Mouse (Mus musculus): ENCODE results near the gene Ak3. TPM values are rescaled to one million over a fixed set of nuclear protein-coding genes. Genes with fewer than 3 reads are reported as not detected.

The Ak3 gene
- polyA plus RNA-seq, 2 experiments, result 33.9 to 83.9 TPM

GRCm38 (mm10) chr19:29059688-29060087 lies 11.9 kb upstream of the Ak3 start:
- WGBS, result 78% methylated on average over 2 of the region's 2 CpGs
- Histone ChIP-seq H3K4me2 (replicated peaks; ENCODE audit: low read depth, low read length, severe bottlenecking) (no peak overlapping the region), H3K9me3 (ENCODE audit: control insufficient read depth, low read length) (no peaks in the 10 kb centered on the region), H3K4me3 (replicated peaks; ENCODE audit: low read length) (no peak overlapping the region), H3K36me3 (ENCODE audit: control insufficient read depth, insufficient read depth, low read length) (no peaks in the 10 kb centered on the region), H3K27ac (replicated peaks; ENCODE audit: low read depth, low read length) (no peak overlapping the region), H3K4me1 (ENCODE audit: control insufficient read depth, insufficient read depth, low read length) (0 out of 2 replicates have a peak, but pooled peaks cover 3% of the 10 kb centered on the region), H3K9ac (ENCODE audit: low read depth, low read length, severe bottlenecking) (no peak overlapping the region), H3K27me3 (ENCODE audit: control insufficient read depth, insufficient read depth, low read length) (no peaks in the 10 kb centered on the region)
- DNase-seq (ENCODE audit: low spot score) (no peak), ATAC-seq (ENCODE audit: low FRiP score, low read depth) (no peak)
- TF ChIP-seq POLR2A (IDR thresholded peaks at IDR 0.05; ENCODE audit: borderline replicate concordance, extremely low read depth, insufficient read depth, insufficient read length), result no peak

DNA sequence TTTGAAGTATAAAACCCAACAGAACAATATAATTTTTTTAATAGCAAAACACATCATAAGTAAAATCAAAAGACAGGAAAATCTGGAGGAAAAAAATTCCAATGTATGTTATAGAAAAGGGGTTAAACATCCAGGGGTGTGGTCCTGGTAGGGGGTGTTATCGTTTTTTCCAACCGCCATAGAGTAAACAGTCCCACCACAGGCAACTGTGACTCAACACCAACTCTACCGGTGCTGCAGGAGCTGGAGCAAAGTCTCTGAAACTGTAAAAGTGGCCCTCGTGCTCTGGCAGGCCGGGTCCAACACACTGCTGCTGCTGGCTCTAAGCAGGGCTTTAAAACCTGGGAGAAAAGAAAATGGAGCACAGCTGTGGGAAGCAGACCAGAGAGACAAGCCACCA lies 11.0 kb upstream of the Ak3 start:
- WGBS, result 74% methylated on average over 5 of the region's 5 CpGs
- no peak overlapping the region for H3K4me2 ChIP-seq (replicated peaks; ENCODE audit: low read depth, low read length, severe bottlenecking)
- H3K4me1 ChIP-seq (ENCODE audit: control insufficient read depth, insufficient read depth, low read length), result 0 out of 2 replicates have a peak, but pooled peaks cover 3% of the 10 kb centered on the region
- H3K9me3 ChIP-seq (ENCODE audit: control insufficient read depth, low read length), result no peaks in the 10 kb centered on the region
- H3K9ac ChIP-seq (ENCODE audit: low read depth, low read length, severe bottlenecking), result no peak overlapping the region
- no peaks in the 10 kb centered on the region for H3K36me3 ChIP-seq (ENCODE audit: control insufficient read depth, insufficient read depth, low read length)
- ATAC-seq (ENCODE audit: low FRiP score, low read depth) (no peak), DNase-seq (ENCODE audit: low spot score) (no peak)
- no peaks in the 10 kb centered on the region for H3K27me3 ChIP-seq (ENCODE audit: control insufficient read depth, insufficient read depth, low read length)
- TF ChIP-seq POLR2A (IDR thresholded peaks at IDR 0.05; ENCODE audit: borderline replicate concordance, extremely low read depth, insufficient read depth, insufficient read length), result no peak
- no peak overlapping the region for H3K4me3 ChIP-seq (replicated peaks; ENCODE audit: low read length)
- no peak overlapping the region for H3K27ac ChIP-seq (replicated peaks; ENCODE audit: low read depth, low read length)

DNA sequence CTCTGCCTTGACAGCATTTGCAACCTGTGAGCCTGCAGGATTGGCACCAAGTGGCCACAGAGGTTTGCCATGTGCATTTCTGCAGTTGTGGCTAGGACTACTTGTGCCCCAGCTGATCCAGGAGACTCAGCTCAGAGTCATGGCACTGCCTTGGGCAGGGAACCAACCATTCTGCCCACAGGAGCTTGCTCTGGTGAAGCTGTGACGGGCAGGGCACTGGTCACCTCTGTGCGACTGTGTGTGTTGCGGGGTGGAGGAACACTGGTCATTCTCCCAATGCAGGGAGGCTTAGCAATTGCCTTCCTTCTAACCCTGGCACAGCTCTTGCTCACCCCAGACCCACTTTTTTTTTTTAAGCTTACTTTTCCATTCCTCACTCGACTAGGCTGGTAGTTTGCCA lies 7.7 kb upstream of the Ak3 start:
- 86% methylated on average over 4 of the region's 4 CpGs for WGBS
- no peak for ATAC-seq (ENCODE audit: low FRiP score, low read depth)
- no peak overlapping the region for H3K27ac ChIP-seq (replicated peaks; ENCODE audit: low read depth, low read length)

GRCm38 (mm10) chr19:29054594-29054993 lies 6.8 kb upstream of the Ak3 start:
- no peak for TF ChIP-seq POLR2A (IDR thresholded peaks at IDR 0.05; ENCODE audit: borderline replicate concordance, extremely low read depth, insufficient read depth, insufficient read length)
- no peak overlapping the region for H3K4me3 ChIP-seq (replicated peaks; ENCODE audit: low read length)
- H3K9ac ChIP-seq (ENCODE audit: low read depth, low read length, severe bottlenecking), result no peak overlapping the region
- H3K27ac ChIP-seq (replicated peaks; ENCODE audit: low read depth, low read length), result no peak overlapping the region
- no peak for DNase-seq (ENCODE audit: low spot score)
- no peak for ATAC-seq (ENCODE audit: low FRiP score, low read depth)
- H3K9me3 ChIP-seq (ENCODE audit: control insufficient read depth, low read length), result no peaks in the 10 kb centered on the region
- no peaks in the 10 kb centered on the region for H3K4me1 ChIP-seq (ENCODE audit: control insufficient read depth, insufficient read depth, low read length)
- H3K27me3 ChIP-seq (ENCODE audit: control insufficient read depth, insufficient read depth, low read length), result no peaks in the 10 kb centered on the region
- H3K36me3 ChIP-seq (ENCODE audit: control insufficient read depth, insufficient read depth, low read length), result no peaks in the 10 kb centered on the region
- no peak overlapping the region for H3K4me2 ChIP-seq (replicated peaks; ENCODE audit: low read depth, low read length, severe bottlenecking)
- WGBS, result 63% methylated on average over 6 of the region's 6 CpGs

More for the DNA sequence above, 7.7 kb upstream of the Ak3 start:
- H3K9ac ChIP-seq (ENCODE audit: low read depth, low read length, severe bottlenecking), result no peak overlapping the region
- H3K27me3 ChIP-seq (ENCODE audit: control insufficient read depth, insufficient read depth, low read length), result no peaks in the 10 kb centered on the region
- no peak for TF ChIP-seq POLR2A (IDR thresholded peaks at IDR 0.05; ENCODE audit: borderline replicate concordance, extremely low read depth, insufficient read depth, insufficient read length)
- no peak for DNase-seq (ENCODE audit: low spot score)
- H3K9me3 ChIP-seq (ENCODE audit: control insufficient read depth, low read length), result no peaks in the 10 kb centered on the region
- H3K36me3 ChIP-seq (ENCODE audit: control insufficient read depth, insufficient read depth, low read length), result no peaks in the 10 kb centered on the region
- H3K4me2 ChIP-seq (replicated peaks; ENCODE audit: low read depth, low read length, severe bottlenecking), result no peak overlapping the region
- no peak overlapping the region for H3K4me3 ChIP-seq (replicated peaks; ENCODE audit: low read length)
- 0 out of 2 replicates have a peak, but pooled peaks cover 3% of the 10 kb centered on the region for H3K4me1 ChIP-seq (ENCODE audit: control insufficient read depth, insufficient read depth, low read length)

- no peaks in the 10 kb centered on the region for H3K4me1 ChIP-seq (ENCODE audit: control insufficient read depth, insufficient read depth, low read length)
- no peak overlapping the region for H3K27ac ChIP-seq (replicated peaks; ENCODE audit: low read depth, low read length)
- no peak for TF ChIP-seq POLR2A (IDR thresholded peaks at IDR 0.05; ENCODE audit: borderline replicate concordance, extremely low read depth, insufficient read depth, insufficient read length)
- no peak overlapping the region for H3K9ac ChIP-seq (ENCODE audit: low read depth, low read length, severe bottlenecking)
- H3K27me3 ChIP-seq (ENCODE audit: control insufficient read depth, insufficient read depth, low read length), result no peaks in the 10 kb centered on the region
- no peaks in the 10 kb centered on the region for H3K36me3 ChIP-seq (ENCODE audit: control insufficient read depth, insufficient read depth, low read length)
- 92% methylated on average over 12 of the region's 12 CpGs for WGBS
- no peak overlapping the region for H3K4me2 ChIP-seq (replicated peaks; ENCODE audit: low read depth, low read length, severe bottlenecking)
- no peaks in the 10 kb centered on the region for H3K9me3 ChIP-seq (ENCODE audit: control insufficient read depth, low read length)
- ATAC-seq (ENCODE audit: low FRiP score, low read depth) (no peak), DNase-seq (ENCODE audit: low spot score) (no peak)
- H3K4me3 ChIP-seq (replicated peaks; ENCODE audit: low read length), result no peak overlapping the region
Measured at GRCm38 (mm10) chr19:29052786-29053185, 5.0 kb upstream of the Ak3 start.

Data from limb, embryonic 14.5 days (tissue).